Mouse (Mus musculus) small intestine, adult 2 months (tissue): ENCODE measurements around the gene Rnaseh2a.

Experiments used
- CTCF ChIP-seq: fragments of 200-500 bp; IDR thresholded peaks from 2 replicates; pipeline ENCODE4 v1.5.1; 2012; ENCODE audit warnings: low read depth, mild to moderate bottlenecking, control low read depth, inconsistent platforms, low read length, moderate library complexity, mixed read lengths; ENCODE audit not compliant: insufficient replicate concordance, insufficient read length; ENCODE audit errors: extremely low read depth
- POLR2A ChIP-seq: fragments of 200-500 bp; IDR thresholded peaks from 2 replicates; pipeline ENCODE4 v1.6.1; 2012; ENCODE audit warnings: low read depth, mild to moderate bottlenecking, control low read depth, inconsistent platforms, low read length, moderate library complexity

GRCm38 (mm10) chr8:84944478-84945160, 24.9 kb downstream of the Rnaseh2a start:
- TF ChIP-seq POLR2A (no peak), CTCF (no peak)
